Mouse (Mus musculus): ENCODE data around the gene Vcp.

Vcp gene

DNA sequence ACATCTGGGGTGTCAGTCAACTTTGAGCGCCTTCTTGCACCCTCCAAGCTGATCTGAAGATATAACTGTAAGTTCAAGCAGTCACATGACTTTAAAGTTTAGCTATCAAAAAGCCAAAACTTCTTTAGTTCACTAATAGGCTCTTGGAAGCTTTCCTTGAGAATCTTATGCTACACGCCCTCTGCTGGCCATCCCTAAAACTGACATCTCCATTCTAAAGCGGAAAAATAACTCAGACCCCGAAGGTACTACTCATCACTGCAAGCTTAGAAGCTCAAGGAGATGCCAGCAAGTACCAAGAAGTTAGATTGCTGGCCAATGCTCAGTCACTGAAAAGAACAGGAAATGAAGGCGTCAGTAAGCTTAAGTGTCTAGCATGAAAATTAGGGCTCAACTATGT is 54.4 kb downstream of the Vcp start:
- peak in 1 of 2 experiments; percentile 41 for DNase-seq (ENCODE audit: low spot score in 2 of 2)

- no peak for DNase-seq (ENCODE audit: low spot score in 2 of 2)
Measured at GRCm38 (mm10) chr4:42945445-42945844, 54.9 kb downstream of the Vcp start.

- no peak for DNase-seq (ENCODE audit: low spot score in 2 of 2)
Measured at GRCm38 (mm10) chr4:42945043-42945442, 55.3 kb downstream of the Vcp start.

DNA sequence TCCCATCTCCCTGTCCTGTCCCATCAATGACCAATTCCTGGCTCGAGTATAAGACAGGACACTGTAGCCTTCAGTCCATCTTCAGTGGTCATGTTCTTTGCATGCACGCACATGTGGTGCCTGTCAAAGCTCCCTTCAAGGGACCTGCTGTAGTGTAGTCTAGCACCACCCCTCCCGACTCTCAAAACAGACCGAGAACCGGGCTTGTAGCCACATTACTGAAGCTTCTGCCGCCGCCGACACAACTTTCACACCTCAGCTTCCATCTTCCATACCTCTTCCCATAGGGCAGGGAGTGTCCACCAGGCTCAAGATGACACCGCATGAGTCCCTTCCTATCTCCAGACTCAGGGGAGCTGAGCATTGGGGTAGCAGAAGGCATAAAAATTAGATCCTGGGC is 56.1 kb downstream of the Vcp start:
- no peak for DNase-seq (ENCODE audit: low spot score in 2 of 2)

GRCm38 (mm10) chr4:42943341-42943740 is 57.0 kb downstream of the Vcp start:
- no peak for DNase-seq (ENCODE audit: low spot score in 2 of 2)

DNA sequence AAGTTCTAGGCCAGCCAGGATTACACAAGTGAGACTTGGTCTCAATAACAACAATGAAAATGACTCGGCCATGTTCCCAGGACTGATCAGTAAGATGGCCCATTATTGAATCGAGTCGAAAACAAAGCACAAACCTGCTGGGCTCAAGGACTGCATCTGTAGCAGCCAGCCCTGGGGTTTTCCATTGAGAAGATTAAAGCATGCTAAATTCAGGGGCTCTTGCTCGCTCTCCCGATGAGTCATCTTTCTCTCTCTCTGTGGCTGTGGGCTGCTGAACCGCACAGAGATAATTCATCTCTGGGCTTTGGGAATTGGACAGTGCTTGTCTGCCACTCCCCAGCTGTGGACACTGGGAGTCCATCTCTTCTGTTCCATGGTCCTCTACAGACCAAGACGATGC is 58.9 kb downstream of the Vcp start:
- no peak for DNase-seq (ENCODE audit: low spot score in 2 of 2)

- DNase-seq (ENCODE audit: low spot score in 2 of 2): peak; percentile 35 to 60
Measured at GRCm38 (mm10) chr4:42933630-42934029, 66.7 kb downstream of the Vcp start.

DNA sequence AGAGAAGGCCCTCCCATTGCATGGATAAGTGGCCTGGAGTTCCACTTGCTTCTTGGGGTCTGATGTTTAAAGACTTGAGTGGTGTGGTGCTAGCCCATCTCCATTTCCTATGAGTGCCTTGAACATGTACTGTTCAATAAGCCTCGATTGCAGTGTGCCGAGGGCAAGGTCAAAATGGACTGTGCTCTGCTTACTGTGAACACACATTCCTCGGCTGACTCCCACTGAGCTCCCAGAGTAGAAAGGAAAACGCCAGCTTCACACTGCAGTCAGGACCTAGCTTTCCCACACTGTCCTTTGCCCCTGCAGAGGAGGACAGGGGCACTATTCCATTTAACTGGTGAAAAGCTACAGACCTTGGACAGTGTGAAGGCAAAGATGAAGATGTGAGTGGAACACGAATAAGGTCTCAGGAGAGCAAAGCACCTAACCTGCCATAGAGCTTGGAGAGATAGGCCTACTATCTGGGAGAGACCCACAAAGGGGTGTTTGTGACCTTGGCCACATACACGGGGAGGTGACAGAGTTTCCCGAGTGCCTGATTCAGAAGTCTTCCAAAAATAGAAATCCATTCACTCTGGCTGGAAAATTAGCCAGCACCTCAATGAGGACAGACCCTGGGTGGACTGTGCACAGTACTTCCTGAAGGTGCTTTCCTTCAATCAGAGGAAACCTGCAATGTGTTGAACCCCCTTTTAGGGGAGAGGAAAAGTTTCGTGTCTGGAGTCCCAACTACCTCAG is 67.9 kb downstream of the Vcp start:
- DNase-seq (ENCODE audit: low spot score in 2 of 2): no peak

All from urinary bladder, postnatal 36 days (tissue).